Mouse (Mus musculus): ENCODE data around the gene Nrn1.

Nrn1 gene

DNA sequence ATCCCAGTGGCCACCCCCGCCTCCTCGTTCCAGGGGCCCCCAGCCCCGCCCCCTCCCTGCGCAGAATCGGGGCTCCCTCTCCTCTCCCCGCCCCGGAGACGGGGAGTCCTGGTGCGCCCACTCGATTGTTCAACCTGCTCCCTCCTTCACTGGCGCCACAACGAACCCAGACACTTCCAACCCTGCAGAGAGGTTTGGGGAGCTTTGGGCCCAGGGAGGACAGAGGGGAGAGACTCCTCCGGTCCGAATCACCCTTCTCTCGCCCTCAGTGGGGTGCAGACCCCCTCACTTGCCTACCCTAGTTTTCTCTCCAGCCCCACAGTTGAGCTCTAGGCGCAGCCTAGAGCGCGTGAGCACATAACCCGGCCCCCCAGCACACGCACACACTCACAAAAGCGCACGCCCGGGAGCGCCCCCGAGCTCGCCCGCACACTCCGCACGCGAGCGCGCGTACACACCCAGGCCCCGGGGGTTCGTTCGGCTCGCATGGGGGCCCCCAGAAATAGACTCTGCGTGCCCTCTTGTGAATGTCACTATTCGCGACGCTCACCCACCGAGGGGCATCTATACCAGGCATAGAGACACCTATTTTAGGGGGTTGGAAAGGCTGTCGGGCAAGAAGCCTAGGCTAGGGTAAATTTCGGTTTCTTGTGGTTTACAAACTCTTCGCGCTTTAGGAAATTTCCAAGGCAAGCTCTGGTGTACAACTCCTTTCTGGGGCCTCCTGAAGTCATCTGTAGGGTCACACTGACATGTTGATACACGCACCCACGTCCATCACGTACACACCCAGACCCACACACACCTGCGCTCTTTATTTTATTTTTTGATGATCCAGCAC is at the start of gene Nrn1:
Gene Nrn1, minus strand, starts transcription at position 401 of the 841 bp plus-strand sequence.
- no peak for TF ChIP-seq CTCF (conservative IDR thresholded peaks at IDR 0.05; ENCODE audit: low read length)
- TF ChIP-seq NANOG (IDR thresholded peaks at IDR 0.05; ENCODE audit: borderline replicate concordance, low read length), result no peak
- no peak for TF ChIP-seq POU5F1 (IDR thresholded peaks at IDR 0.05; ENCODE audit: borderline replicate concordance, low read length)
- Histone ChIP-seq H3K9me3 (ENCODE audit: low read length) (no peaks in the 10 kb centered on the region; the same call in 1 of the 2 replicates), H3K4me1 (replicated peaks; ENCODE audit: low read depth, low read length) (peaks cover 42% of the 10 kb centered on the region), H3K36me3 (ENCODE audit: insufficient read depth, low read length) (no peaks in the 10 kb centered on the region), H3K27me3 (ENCODE audit: insufficient read depth, low read length) (peaks cover 74% of the 10 kb centered on the region), H3K4me3 (replicated peaks; ENCODE audit: low read length) (peak within 1 kb of the TSS; percentile 75)

DNA sequence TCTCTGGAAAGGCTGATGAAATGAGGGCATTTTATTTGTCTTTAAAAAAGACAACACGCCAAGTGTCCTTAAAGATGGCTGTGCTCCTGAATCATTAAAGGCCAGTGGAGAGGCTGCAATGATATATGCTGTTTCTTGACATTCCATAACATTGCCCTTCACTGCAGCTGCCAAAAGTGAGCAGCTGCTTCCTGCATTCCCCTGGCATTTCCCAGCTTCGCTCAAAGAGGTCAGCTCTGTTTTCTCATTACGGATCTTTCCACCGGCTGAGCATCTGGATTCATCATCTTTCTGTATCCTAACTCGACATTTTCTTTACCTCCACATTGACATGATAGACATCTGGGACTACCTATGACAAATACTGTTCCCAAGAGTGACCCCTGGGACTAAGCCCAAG is 44.7 kb upstream of the Nrn1 start:
- no peaks in the 10 kb centered on the region for H3K27me3 ChIP-seq (ENCODE audit: insufficient read depth, low read length)
- H3K9me3 ChIP-seq (ENCODE audit: low read length), result no peaks in the 10 kb centered on the region
- TF ChIP-seq NANOG (IDR thresholded peaks at IDR 0.05; ENCODE audit: borderline replicate concordance, low read length), result no peak
- H3K4me3 ChIP-seq (replicated peaks; ENCODE audit: low read length), result no peak overlapping the region
- H3K36me3 ChIP-seq (ENCODE audit: insufficient read depth, low read length), result no peaks in the 10 kb centered on the region
- H3K4me1 ChIP-seq (replicated peaks; ENCODE audit: low read depth, low read length), result no peaks in the 10 kb centered on the region

DNA sequence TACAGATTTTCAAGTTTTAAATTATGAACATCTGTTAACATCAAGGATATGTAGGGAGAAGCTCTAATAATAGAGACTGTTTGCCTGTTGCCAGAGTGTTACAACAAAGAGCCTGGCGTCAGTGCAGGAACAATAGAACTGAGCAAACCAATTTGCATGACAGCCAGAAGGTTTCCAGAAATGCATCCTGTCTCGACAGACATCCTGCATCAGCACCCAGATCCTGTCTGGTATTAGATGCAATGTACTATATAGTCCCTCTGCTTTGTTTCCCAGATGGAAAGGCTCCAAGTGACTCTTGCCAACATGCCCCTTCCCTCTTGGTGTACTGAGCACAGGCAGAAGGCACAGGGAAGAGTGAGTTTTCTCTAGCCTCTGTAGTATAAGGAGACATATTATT is 31.9 kb upstream of the Nrn1 start:
- no peaks in the 10 kb centered on the region for H3K36me3 ChIP-seq (ENCODE audit: insufficient read depth, low read length)
- no peaks in the 10 kb centered on the region for H3K4me1 ChIP-seq (replicated peaks; ENCODE audit: low read depth, low read length)
- no peak overlapping the region for H3K4me3 ChIP-seq (replicated peaks; ENCODE audit: low read length)
- no peaks in the 10 kb centered on the region for H3K9me3 ChIP-seq (ENCODE audit: low read length)
- H3K27me3 ChIP-seq (ENCODE audit: insufficient read depth, low read length), result no peaks in the 10 kb centered on the region
- TF ChIP-seq CTCF (conservative IDR thresholded peaks at IDR 0.05; ENCODE audit: low read length) (no peak), NANOG (IDR thresholded peaks at IDR 0.05; ENCODE audit: borderline replicate concordance, low read length) (no peak), POU5F1 (IDR thresholded peaks at IDR 0.05; ENCODE audit: borderline replicate concordance, low read length) (no peak)

DNA sequence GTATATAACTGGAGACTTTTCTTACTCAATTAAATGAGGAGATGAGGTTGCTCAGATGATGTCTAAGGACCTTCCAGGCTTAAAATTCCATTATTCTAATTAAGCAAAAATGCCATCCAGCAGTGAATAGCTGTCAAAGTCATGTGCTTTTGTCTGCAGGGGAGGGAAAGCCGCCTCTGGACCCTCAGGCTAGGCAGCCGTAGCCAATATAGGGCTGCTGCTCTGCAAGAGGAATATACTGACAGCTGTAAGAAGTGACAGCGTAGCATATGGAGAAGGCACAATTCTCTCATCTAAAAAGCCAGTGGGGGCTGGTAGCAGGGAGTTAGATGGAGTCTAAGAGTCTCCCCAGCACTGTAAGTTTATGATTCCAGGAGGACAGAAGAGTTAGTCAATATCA is 16.9 kb upstream of the Nrn1 start:
- no peak for TF ChIP-seq POU5F1 (IDR thresholded peaks at IDR 0.05; ENCODE audit: borderline replicate concordance, low read length)
- TF ChIP-seq NANOG (IDR thresholded peaks at IDR 0.05; ENCODE audit: borderline replicate concordance, low read length), result no peak
- Histone ChIP-seq H3K27me3 (ENCODE audit: insufficient read depth, low read length) (no peaks in the 10 kb centered on the region), H3K9me3 (ENCODE audit: low read length) (no peaks in the 10 kb centered on the region), H3K4me3 (replicated peaks; ENCODE audit: low read length) (no peak overlapping the region), H3K4me1 (replicated peaks; ENCODE audit: low read depth, low read length) (no peaks in the 10 kb centered on the region), H3K36me3 (ENCODE audit: insufficient read depth, low read length) (no peaks in the 10 kb centered on the region)

DNA sequence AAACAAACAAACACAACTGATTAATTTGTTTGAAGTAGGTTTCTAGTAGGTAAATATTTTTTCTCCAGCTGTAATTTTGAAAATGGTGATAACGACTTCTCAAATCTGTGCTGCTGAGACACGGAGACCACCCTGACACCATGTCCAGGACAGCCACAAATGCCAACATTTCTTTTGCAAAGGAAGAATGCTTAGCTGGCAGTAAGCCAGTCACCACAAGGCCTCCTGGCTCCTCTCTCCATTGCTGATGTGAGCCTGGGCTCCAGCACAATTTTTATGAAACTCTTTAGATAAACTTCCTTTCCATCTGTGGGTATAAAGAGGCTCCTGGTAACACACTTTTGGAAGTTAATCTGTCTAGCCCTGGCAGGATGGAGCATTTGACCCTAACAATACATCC is 15.1 kb upstream of the Nrn1 start:
- TF ChIP-seq POU5F1 (IDR thresholded peaks at IDR 0.05; ENCODE audit: borderline replicate concordance, low read length), result no peak
- no peak for TF ChIP-seq NANOG (IDR thresholded peaks at IDR 0.05; ENCODE audit: borderline replicate concordance, low read length)
- no peak for TF ChIP-seq CTCF (conservative IDR thresholded peaks at IDR 0.05; ENCODE audit: low read length)
- Histone ChIP-seq H3K36me3 (ENCODE audit: insufficient read depth, low read length) (no peaks in the 10 kb centered on the region), H3K27me3 (ENCODE audit: insufficient read depth, low read length) (no peaks in the 10 kb centered on the region), H3K9me3 (ENCODE audit: low read length) (no peaks in the 10 kb centered on the region), H3K4me3 (replicated peaks; ENCODE audit: low read length) (no peak overlapping the region), H3K4me1 (replicated peaks; ENCODE audit: low read depth, low read length) (no peaks in the 10 kb centered on the region)

DNA sequence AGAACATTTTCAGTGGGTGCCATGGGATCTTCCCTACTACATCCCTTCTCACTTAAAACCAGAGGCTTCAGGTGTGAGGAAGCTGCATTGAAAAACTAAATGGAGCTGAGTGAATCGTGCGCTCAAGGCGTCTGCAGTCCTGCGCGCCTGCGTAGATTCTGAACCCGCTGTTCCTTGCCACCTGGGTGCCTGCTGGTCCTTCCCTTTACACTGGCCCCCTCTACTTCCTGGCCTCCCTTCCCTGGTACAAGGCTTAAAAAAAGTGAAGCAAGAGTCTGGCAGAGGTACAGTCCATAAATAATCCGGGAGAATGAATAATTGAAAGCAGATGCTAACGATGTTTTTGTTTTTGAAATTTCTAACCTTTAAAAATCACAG is 1.7 kb upstream of the Nrn1 start:
- H3K4me3 ChIP-seq (replicated peaks; ENCODE audit: low read length), result peak overlapping the region; percentile 75
- no peaks in the 10 kb centered on the region for H3K9me3 ChIP-seq (ENCODE audit: low read length)
- H3K36me3 ChIP-seq (ENCODE audit: insufficient read depth, low read length), result no peaks in the 10 kb centered on the region
- H3K27me3 ChIP-seq (ENCODE audit: insufficient read depth, low read length), result peaks cover 59% of the 10 kb centered on the region
- TF ChIP-seq NANOG (IDR thresholded peaks at IDR 0.05; ENCODE audit: borderline replicate concordance, low read length), result no peak
- TF ChIP-seq CTCF (conservative IDR thresholded peaks at IDR 0.05; ENCODE audit: low read length), result no peak
- no peak for TF ChIP-seq POU5F1 (IDR thresholded peaks at IDR 0.05; ENCODE audit: borderline replicate concordance, low read length)
- peaks cover 35% of the 10 kb centered on the region for H3K4me1 ChIP-seq (replicated peaks; ENCODE audit: low read depth, low read length)

DNA sequence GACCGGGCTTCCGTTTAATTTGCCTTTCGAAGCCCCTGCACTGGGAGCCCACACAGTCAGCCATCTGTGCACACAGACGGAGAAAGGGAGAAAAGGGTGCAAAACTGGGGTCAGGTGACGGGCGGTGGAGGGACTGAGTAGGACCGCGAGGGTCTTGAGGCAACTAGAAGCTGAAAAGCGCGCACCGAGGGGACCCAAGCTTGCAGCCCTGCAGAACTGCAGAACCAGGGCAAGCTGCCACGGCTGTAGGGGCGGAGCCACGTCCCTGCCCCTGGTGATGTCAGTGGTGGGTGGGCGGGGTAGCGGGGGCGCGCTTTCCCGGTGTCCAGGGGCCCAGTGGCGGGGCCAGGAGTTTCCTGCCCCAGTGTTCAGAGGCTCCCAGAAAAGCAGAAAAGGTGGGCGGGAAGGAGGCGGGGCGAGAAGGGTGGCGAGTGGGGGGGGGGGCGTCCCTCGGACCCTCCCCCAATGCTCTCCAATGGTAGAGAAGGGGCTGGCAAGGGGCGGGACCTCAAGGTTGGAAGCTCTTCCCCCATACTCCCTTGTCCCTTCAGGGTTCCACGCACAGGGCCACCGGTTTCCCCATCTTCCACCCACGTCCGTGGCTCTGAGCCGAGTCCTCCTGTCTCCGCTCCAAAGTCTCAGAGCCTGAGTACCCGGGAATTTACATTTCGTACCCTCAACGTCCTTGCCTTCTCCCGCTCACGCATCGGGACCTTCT is 1.1 kb upstream of the Nrn1 start:
- peaks cover 40% of the 10 kb centered on the region for H3K4me1 ChIP-seq (replicated peaks; ENCODE audit: low read depth, low read length)

DNA sequence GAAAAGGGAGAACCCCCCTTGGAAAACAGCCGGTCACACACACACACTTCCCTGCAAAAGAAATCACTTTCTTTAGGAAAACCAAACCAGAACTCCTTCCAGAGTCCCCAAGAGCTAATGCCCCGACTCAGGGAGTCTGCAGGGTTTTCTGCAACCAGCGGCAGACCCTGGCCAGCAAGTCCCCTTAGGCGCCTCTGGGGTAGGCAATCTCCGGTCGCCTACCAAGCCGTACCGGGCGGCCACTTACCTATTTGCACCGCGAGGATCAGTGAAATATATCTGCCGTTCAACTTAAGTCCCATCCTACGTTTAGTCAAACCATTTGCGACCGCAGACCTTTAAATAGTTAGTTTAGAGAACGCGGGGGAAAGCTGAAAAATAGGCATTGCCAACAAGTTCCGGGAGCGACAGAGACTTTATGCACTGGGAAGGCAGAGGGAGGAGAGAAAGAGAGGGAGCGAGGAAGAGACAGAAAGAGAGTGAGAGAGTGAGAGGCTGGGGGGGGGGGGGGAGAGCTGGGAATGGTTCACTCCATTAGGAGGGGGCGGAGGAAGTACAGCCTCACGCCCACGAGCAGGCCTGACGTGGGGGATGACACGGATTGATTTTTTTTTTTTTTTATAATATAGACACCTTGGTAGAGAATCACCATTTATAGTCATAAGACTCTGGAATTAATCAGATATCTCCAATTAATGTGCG is 791 bp downstream of the Nrn1 start:
- Histone ChIP-seq H3K36me3 (ENCODE audit: insufficient read depth, low read length) (no peaks in the 10 kb centered on the region), H3K9me3 (ENCODE audit: low read length) (no peaks in the 10 kb centered on the region; the same call in 1 of the 2 replicates), H3K4me3 (replicated peaks; ENCODE audit: low read length) (peak overlapping the region; percentile 75), H3K27me3 (ENCODE audit: insufficient read depth, low read length) (peaks cover 80% of the 10 kb centered on the region), H3K4me1 (replicated peaks; ENCODE audit: low read depth, low read length) (peaks cover 42% of the 10 kb centered on the region)
- no peak for TF ChIP-seq POU5F1 (IDR thresholded peaks at IDR 0.05; ENCODE audit: borderline replicate concordance, low read length)
- no peak for TF ChIP-seq NANOG (IDR thresholded peaks at IDR 0.05; ENCODE audit: borderline replicate concordance, low read length)
- no peak for TF ChIP-seq CTCF (conservative IDR thresholded peaks at IDR 0.05; ENCODE audit: low read length)

More for the DNA sequence above, 1.1 kb upstream of the Nrn1 start:
- H3K36me3 ChIP-seq (ENCODE audit: insufficient read depth, low read length), result no peaks in the 10 kb centered on the region
- H3K9me3 ChIP-seq (ENCODE audit: low read length), result no peaks in the 10 kb centered on the region; the same call in 1 of the 2 replicates
- no peak for TF ChIP-seq NANOG (IDR thresholded peaks at IDR 0.05; ENCODE audit: borderline replicate concordance, low read length)
- no peak for TF ChIP-seq CTCF (conservative IDR thresholded peaks at IDR 0.05; ENCODE audit: low read length)
- TF ChIP-seq POU5F1 (IDR thresholded peaks at IDR 0.05; ENCODE audit: borderline replicate concordance, low read length), result no peak
- H3K4me3 ChIP-seq (replicated peaks; ENCODE audit: low read length), result peak overlapping the region; percentile 75
- peaks cover 65% of the 10 kb centered on the region for H3K27me3 ChIP-seq (ENCODE audit: insufficient read depth, low read length)
